Mouse (Mus musculus): ENCODE measurements at regions not wholly inside any gene's neighbourhood (a gene's known extent, or its start where the extent isn't known, plus 50 kb on each side); places are given as distances from the start of the nearest gene placed in this dataset.

- no peak overlapping the region for H3K4me3 ChIP-seq
- no peak for DNase-seq (ENCODE audit: low spot score in 2 of 2)
- no peak for TF ChIP-seq CTCF (conservative IDR thresholded peaks at IDR 0.05)
Observed at GRCm38 (mm10) chr9:118204456-118204855, 54.5 kb upstream of the Cmc1 start.

DNA sequence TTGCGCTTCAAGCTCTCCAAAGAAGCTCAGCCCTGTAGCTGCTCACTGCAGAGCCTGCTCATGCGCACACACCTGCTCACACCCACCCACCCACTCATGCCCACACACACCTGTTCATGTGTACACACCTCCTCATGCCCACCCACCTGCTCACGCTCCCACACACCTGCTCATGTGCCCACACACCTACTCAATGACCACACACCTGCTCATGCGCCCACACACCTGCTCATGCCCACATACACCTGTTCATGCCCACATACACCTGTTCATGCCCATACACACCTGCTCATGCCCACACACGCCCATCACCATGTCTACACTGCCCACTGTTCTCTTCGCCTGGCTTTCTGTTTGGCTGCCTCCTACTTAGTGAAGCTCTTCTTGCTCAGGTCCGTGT, 56.5 kb upstream of the Cmc1 start:
- H3K4me3 ChIP-seq, result no peak overlapping the region
- TF ChIP-seq CTCF (conservative IDR thresholded peaks at IDR 0.05), result no peak
- no peak overlapping the region for H3K27ac ChIP-seq
- no peak for DNase-seq (ENCODE audit: low spot score in 2 of 2)

More at GRCm38 (mm10) chr9:118204456-118204855, 54.5 kb upstream of the Cmc1 start:
- no peak overlapping the region for H3K27ac ChIP-seq

DNA sequence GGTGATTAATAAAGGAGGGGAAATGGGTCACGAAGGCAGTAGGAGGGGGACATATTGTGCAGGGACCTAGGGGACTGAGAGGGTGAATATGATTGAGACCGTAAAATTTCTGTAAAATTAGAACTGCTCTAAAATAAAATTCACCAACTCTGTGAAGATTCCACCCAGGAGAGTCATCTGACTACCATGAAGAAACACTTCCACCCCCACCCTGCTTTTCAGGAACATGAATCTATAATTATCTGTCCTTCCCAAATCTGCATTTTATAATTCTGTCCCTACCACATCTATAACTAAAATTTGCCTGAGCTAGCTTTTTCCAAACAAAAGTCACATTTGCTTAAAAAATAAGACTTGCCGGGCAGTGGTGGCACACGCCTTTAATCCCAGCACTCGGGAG, 69.7 kb upstream of the Cmc1 start:
- Histone ChIP-seq H3K27ac (no peak overlapping the region), H3K4me3 (no peak overlapping the region)
- TF ChIP-seq CTCF (conservative IDR thresholded peaks at IDR 0.05), result no peak
- no peak for DNase-seq (ENCODE audit: low spot score in 2 of 2)

- H3K27ac ChIP-seq, result no peak overlapping the region
- no peak overlapping the region for H3K4me3 ChIP-seq
- TF ChIP-seq CTCF (conservative IDR thresholded peaks at IDR 0.05), result no peak
- DNase-seq (ENCODE audit: low spot score in 2 of 2), result no peak
Observed at GRCm38 (mm10) chr9:118221186-118221585, 71.2 kb upstream of the Cmc1 start.

- no peak for DNase-seq (ENCODE audit: low spot score in 2 of 2)
- no peak overlapping the region for H3K27ac ChIP-seq
- no peak overlapping the region; the same call in 1 of the 2 replicates for H3K4me3 ChIP-seq
- TF ChIP-seq CTCF (conservative IDR thresholded peaks at IDR 0.05), result no peak
Observed at GRCm38 (mm10) chr9:118227401-118228061, 77.6 kb upstream of the Cmc1 start.

DNA sequence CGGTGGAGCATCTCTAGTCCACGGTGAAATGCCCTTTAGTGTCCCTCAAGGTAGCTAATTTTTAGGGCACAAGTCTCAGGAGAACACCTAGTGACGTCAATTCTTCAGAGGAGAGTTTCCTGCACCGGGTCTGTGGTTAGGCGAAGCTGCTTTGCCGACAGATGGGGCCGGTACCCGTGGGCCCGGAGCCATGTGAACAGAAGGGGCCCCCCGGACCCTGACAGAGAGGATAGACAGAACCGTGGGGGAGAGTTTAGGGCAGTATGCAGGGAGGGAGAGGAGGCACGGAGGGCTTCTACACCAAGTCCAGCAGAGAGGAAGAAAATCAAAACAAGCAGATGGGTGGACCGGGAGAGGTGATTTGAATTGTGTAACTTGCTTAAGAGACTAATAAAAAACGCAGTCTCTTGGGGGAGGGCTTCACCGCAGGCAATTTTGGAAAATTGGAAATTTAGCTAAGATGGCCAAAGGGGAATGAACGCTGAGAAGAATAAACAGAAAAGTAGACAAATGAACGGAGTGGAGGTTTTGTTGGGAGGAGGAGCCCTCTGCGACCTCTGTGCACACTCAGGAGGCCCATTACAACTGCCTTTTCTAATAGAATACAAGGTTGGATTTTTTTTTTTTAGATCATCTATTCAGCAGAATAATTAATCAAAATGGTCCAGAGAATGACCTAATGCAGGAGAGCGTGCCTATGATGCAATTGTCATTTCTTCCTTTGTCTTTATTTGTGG, 78.9 kb upstream of the Cmc1 start:
- DNase-seq (ENCODE audit: low spot score in 2 of 2), result no peak
- no peak overlapping the region for H3K4me3 ChIP-seq
- no peak overlapping the region for H3K27ac ChIP-seq
- no peak for TF ChIP-seq CTCF (conservative IDR thresholded peaks at IDR 0.05)

- H3K27ac ChIP-seq, result no peak overlapping the region
- DNase-seq (ENCODE audit: low spot score in 2 of 2), result peak; percentile 29 to 36
- TF ChIP-seq CTCF (conservative IDR thresholded peaks at IDR 0.05), result no peak
- H3K4me3 ChIP-seq, result no peak overlapping the region
Observed at GRCm38 (mm10) chr9:118240711-118241110, 90.7 kb upstream of the Cmc1 start.

DNA sequence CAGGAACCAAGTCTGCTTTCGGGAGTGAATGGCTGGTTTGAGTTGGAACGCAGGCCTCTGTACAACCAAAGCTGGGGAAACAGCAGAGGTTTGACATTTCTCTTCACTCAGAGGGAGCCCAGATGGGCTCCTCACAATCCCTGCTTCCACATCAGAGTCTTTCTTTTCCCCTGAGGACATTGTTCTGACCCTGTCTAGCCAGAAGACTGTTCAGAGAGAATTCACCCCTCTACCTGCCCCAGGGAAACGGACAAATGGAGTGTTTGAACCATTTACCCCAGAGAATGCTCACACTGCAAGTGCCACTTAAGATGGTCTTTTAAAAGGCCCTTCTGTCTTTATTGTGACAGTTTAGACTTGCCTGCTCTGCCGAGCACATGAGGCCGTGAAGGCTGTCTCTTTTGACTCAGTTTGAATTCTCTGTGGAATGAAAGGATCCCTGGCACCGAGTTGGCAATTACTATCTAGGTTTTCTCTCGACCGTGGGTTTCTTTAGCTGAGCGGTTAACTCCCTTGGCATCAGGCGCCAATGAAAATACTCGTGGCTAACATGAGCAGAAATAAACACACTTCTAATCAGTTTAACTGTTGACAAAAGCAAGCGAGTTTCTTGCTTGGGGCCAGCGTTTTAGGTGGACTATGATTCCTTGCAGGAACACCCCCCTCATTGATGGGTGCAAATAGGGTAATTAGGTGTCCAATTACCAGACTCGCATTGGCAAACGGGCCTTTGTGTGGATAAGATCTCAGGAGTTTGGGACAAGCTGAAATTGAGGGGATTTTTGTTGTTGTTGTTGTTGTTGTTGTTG, 97.0 kb upstream of the Cmc1 start:
- Histone ChIP-seq H3K27ac (no peak overlapping the region), H3K4me3 (no peak overlapping the region)
- TF ChIP-seq CTCF (conservative IDR thresholded peaks at IDR 0.05), result no peak
- no peak for DNase-seq (ENCODE audit: low spot score in 2 of 2)

DNA sequence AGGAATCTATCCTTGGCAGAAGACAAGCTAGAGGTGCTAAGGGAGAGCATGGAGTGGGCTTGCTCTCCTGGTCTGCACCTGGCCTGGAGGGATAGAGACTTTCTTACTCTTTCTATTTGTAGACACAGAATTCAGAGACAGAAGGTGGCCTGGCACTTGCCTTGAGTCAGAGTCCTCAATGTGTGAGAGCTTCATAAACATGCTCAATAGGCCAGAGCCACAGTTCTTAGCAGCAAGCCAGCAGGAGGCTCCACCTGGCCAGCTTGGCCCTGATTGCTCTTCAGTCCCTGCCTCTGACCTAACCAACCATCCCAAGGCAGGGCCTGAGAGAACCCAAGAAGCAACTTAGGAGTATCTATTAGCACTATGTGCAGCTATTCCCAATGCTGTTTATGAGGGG, 103.9 kb upstream of the Cmc1 start:
- no peak overlapping the region for H3K27ac ChIP-seq
- no peak for TF ChIP-seq CTCF (conservative IDR thresholded peaks at IDR 0.05)

GRCm38 (mm10) chr9:118255200-118255733, 105.3 kb upstream of the Cmc1 start:
- TF ChIP-seq CTCF (conservative IDR thresholded peaks at IDR 0.05), result no peak
- DNase-seq (ENCODE audit: low spot score in 2 of 2), result no peak
- Histone ChIP-seq H3K4me3 (no peak overlapping the region), H3K27ac (no peak overlapping the region)

More for the DNA sequence above, 103.9 kb upstream of the Cmc1 start:
- H3K4me3 ChIP-seq, result no peak overlapping the region
- no peak for DNase-seq (ENCODE audit: low spot score in 2 of 2)

- TF ChIP-seq CTCF (conservative IDR thresholded peaks at IDR 0.05), result no peak
- no peak for DNase-seq (ENCODE audit: low spot score in 2 of 2)
- Histone ChIP-seq H3K4me3 (no peak overlapping the region), H3K27ac (no peak overlapping the region)
Observed at GRCm38 (mm10) chr9:118255751-118256266, 105.8 kb upstream of the Cmc1 start.

DNA sequence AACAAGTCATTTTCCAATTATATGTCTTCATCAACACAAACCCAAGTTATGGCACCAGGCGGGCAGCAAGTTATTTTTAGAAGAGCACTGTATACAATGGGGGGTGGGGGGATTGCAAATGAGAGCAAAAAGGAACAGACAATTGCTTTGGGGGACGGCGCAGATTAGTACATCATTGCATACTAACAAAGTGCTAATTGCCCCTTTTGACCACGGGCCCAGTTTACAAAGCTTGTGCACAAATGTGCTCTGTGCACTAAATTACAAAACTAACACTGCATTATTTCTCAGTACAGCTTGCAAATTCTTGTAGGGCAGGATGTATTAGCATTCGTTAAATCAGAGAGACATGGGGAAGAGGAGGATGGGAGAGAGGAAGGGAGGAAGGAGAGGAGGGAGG, 116.3 kb upstream of the Cmc1 start:
- DNase-seq (ENCODE audit: low spot score in 2 of 2), result no peak
- no peak for TF ChIP-seq CTCF (conservative IDR thresholded peaks at IDR 0.05)
- Histone ChIP-seq H3K4me3 (no peak overlapping the region), H3K27ac (no peak overlapping the region)

DNA sequence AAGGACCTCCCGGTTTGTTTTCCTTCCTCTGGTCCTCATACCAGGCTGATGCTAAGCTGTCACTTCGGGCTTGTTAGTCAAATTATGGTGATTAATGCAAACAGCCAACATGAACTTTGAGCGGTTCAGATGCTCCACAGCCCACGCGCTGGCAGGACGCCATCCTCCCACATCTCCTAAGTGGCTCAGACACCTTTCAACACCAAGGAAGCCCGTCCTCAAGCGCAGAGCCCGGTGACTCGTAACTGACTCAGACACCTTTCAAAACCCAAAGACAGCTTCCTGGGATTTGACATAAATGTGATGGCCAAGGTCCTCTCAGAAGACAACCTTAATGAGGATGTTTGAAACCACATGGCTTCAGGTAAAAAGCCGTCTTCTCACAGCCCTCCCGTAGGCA, 121.7 kb upstream of the Cmc1 start:
- no peak overlapping the region for H3K27ac ChIP-seq
- no peak for TF ChIP-seq CTCF (conservative IDR thresholded peaks at IDR 0.05)
- H3K4me3 ChIP-seq, result no peak overlapping the region
- DNase-seq (ENCODE audit: low spot score in 2 of 2), result no peak

All from layer of hippocampus, adult 2 months (tissue).